Mouse (Mus musculus) hindbrain, embryonic 12.5 days (tissue): ENCODE measurements around the gene Notch3. TPM values are rescaled to one million over a fixed set of nuclear protein-coding genes. Genes with fewer than 3 reads are reported as not detected.
"Not testable (repeated sequence)": the region's sequence is repeated elsewhere in the genome, so short reads cannot be mapped to it uniquely, and the experiment has no call there.

Experiments used
- ATAC-seq: fragments of 200-750 bp; cut with Nextera tagmentation; 2 replicates; pipeline ENCODE4 v1.8.0; 2017; ENCODE audit warnings: moderate TSS enrichment; ENCODE audit not compliant: low FRiP score
- H3K27ac ChIP-seq: fragments of 300-500 bp; sonication (generic); 2 replicates; pipeline ENCODE4 v1.5.1; 2016; ENCODE audit warnings: mild to moderate bottlenecking
- H3K27me3 ChIP-seq: fragments of 300-500 bp; sonication (generic); 2 replicates; pipeline ENCODE4 v1.6.1; 2016; ENCODE audit warnings: mild to moderate bottlenecking
- H3K36me3 ChIP-seq: fragments of 300-500 bp; sonication (generic); 2 replicates; pipeline ENCODE4 v1.6.1; 2016; ENCODE audit warnings: mild to moderate bottlenecking
- H3K4me1 ChIP-seq: fragments of 300-500 bp; sonication (generic); 2 replicates; pipeline ENCODE4 v1.6.1; 2016
- H3K4me2 ChIP-seq: fragments of 300-500 bp; sonication (generic); replicated peaks from 2 replicates; pipeline ENCODE4 v1.6.1; 2016; ENCODE audit warnings: mild to moderate bottlenecking
- H3K4me3 ChIP-seq: fragments of 300-500 bp; sonication (generic); 2 replicates; pipeline ENCODE4 v1.5.1; 2016; ENCODE audit warnings: mild to moderate bottlenecking
- H3K9ac ChIP-seq: fragments of 300-500 bp; sonication (generic); 2 replicates; pipeline ENCODE4 v1.6.1; 2016; ENCODE audit warnings: mild to moderate bottlenecking, moderate library complexity
- H3K9me3 ChIP-seq: fragments of 300-500 bp; sonication (generic); replicated peaks from 2 replicates; pipeline ENCODE4 v1.6.1; 2016; ENCODE audit warnings: mild to moderate bottlenecking
- WGBS: fragments of 180-500 bp; shearing (Covaris S2); methylation state at CpG from one replicate; pipeline ENCODE4 v1.1.7; 2016; 5-methylcytosine and 5-hydroxymethylcytosine counted together
- polyA plus RNA-seq: library from polyadenylated mRNA; unstranded; fragments of >200 nt; fragmentation: Nextera tagmentation; extraction: Ambion mirVana; gene quantifications from 2 replicates; pipeline ENCODE4 v1.2.1, GENCODE M21; 2016

Gene Notch3
- polyA plus RNA-seq, 1 experiment from 2014 or later: 23.6 TPM

GRCm38 (mm10) chr17:32125407-32125806 is 41.2 kb downstream of the Notch3 start:
- Histone ChIP-seq H3K9me3 (no peaks in the 10 kb centered on the region), H3K9ac (no peak overlapping the region), H3K4me1 (no peaks in the 10 kb centered on the region), H3K27me3 (no peaks in the 10 kb centered on the region), H3K4me3 (no peak overlapping the region), H3K27ac (no peak overlapping the region), H3K4me2 (no peak overlapping the region), H3K36me3 (peaks cover 65% of the 10 kb centered on the region)
- 81% methylated on average over 3 of the region's 3 CpGs for WGBS
- no peak for ATAC-seq

GRCm38 (mm10) chr17:32123545-32123944 is 43.1 kb downstream of the Notch3 start:
- WGBS: 89% methylated on average over 4 of the region's 4 CpGs
- H3K4me3 ChIP-seq: no peak overlapping the region
- no peak for ATAC-seq
- no peak overlapping the region for H3K4me2 ChIP-seq
- H3K9me3 ChIP-seq: no peaks in the 10 kb centered on the region
- H3K27ac ChIP-seq: no peak overlapping the region
- H3K4me1 ChIP-seq: peaks cover under 1% of the 10 kb centered on the region
- no peak overlapping the region for H3K9ac ChIP-seq
- no peaks in the 10 kb centered on the region for H3K27me3 ChIP-seq
- H3K36me3 ChIP-seq: peaks cover 50% of the 10 kb centered on the region

GRCm38 (mm10) chr17:32122587-32122970 is 44.1 kb downstream of the Notch3 start:
- ATAC-seq: no peak
- no peak overlapping the region for H3K9ac ChIP-seq
- H3K27ac ChIP-seq: no peak overlapping the region
- no peak overlapping the region for H3K4me3 ChIP-seq
- H3K4me2 ChIP-seq: no peak overlapping the region
- H3K27me3 ChIP-seq: no peaks in the 10 kb centered on the region
- H3K9me3 ChIP-seq: no peaks in the 10 kb centered on the region
- 87% methylated on average over 14 of the region's 14 CpGs for WGBS
- H3K4me1 ChIP-seq: peaks cover 9% of the 10 kb centered on the region
- H3K36me3 ChIP-seq: peaks cover 41% of the 10 kb centered on the region

GRCm38 (mm10) chr17:32121833-32122586 is 44.6 kb downstream of the Notch3 start:
- ATAC-seq: no peak
- WGBS: 81% methylated on average over 19 of the region's 19 CpGs
- Histone ChIP-seq H3K4me2 (no peak overlapping the region), H3K27me3 (0 out of 2 replicates have a peak, but pooled peaks cover 5% of the 10 kb centered on the region), H3K4me3 (no peak overlapping the region), H3K36me3 (peaks cover 35% of the 10 kb centered on the region), H3K9me3 (no peaks in the 10 kb centered on the region), H3K4me1 (peaks cover 9% of the 10 kb centered on the region), H3K9ac (no peak overlapping the region), H3K27ac (no peak overlapping the region)

GRCm38 (mm10) chr17:32120771-32121532 is 45.7 kb downstream of the Notch3 start:
- no peak for ATAC-seq
- WGBS: 89% methylated on average over 9 of the region's 9 CpGs
- Histone ChIP-seq H3K27me3 (peaks cover 11% of the 10 kb centered on the region; the same call in 1 of the 2 replicates), H3K4me1 (peaks cover 9% of the 10 kb centered on the region), H3K4me3 (no peak overlapping the region), H3K9me3 (no peaks in the 10 kb centered on the region), H3K27ac (no peak overlapping the region), H3K9ac (no peak overlapping the region), H3K36me3 (peaks cover 28% of the 10 kb centered on the region), H3K4me2 (no peak overlapping the region)

GRCm38 (mm10) chr17:32119196-32119595 is 47.5 kb downstream of the Notch3 start:
- no peak for ATAC-seq
- 77% methylated on average over 16 of the region's 16 CpGs for WGBS
- no peak overlapping the region for H3K27ac ChIP-seq

GRCm38 (mm10) chr17:32118484-32118883 is 48.2 kb downstream of the Notch3 start:
- Histone ChIP-seq H3K9ac (no peak overlapping the region), H3K4me2 (peak overlapping the region; percentile 38), H3K9me3 (no peaks in the 10 kb centered on the region), H3K27ac (no peak overlapping the region), H3K27me3 (peaks cover 30% of the 10 kb centered on the region), H3K36me3 (peaks cover 16% of the 10 kb centered on the region), H3K4me3 (no peak overlapping the region), H3K4me1 (peaks cover 19% of the 10 kb centered on the region)
- 19% methylated on average over 3 of the region's 3 CpGs for WGBS
- no peak for ATAC-seq

More at GRCm38 (mm10) chr17:32119196-32119595, 47.5 kb downstream of the Notch3 start:
- Histone ChIP-seq H3K9ac (no peak overlapping the region), H3K36me3 (peaks cover 23% of the 10 kb centered on the region), H3K4me3 (no peak overlapping the region), H3K4me2 (no peak overlapping the region), H3K9me3 (no peaks in the 10 kb centered on the region), H3K27me3 (peaks cover 22% of the 10 kb centered on the region), H3K4me1 (peaks cover 12% of the 10 kb centered on the region)

- Histone ChIP-seq H3K4me3 (0 out of 2 replicates have a peak overlapping the region, but pooled peaks have one; percentile 10), H3K4me2 (peak overlapping the region; percentile 38), H3K36me3 (peaks cover 15% of the 10 kb centered on the region), H3K27me3 (peaks cover 35% of the 10 kb centered on the region), H3K4me1 (peaks cover 21% of the 10 kb centered on the region)
- not testable (repeated sequence) for H3K9me3 ChIP-seq, H3K9ac ChIP-seq, H3K27ac ChIP-seq
- ATAC-seq: peak; percentile 44; the same call in 1 of the 2 replicates
- 7% methylated on average over 13 of the region's 13 CpGs for WGBS
These were observed 48.7 kb downstream of the Notch3 start for GRCm38 (mm10) chr17:32117872-32118421.

- Histone ChIP-seq H3K4me2 (no peak overlapping the region), H3K9ac (no peak overlapping the region), H3K9me3 (no peaks in the 10 kb centered on the region), H3K27ac (no peak overlapping the region), H3K4me3 (no peak overlapping the region), H3K27me3 (peaks cover 37% of the 10 kb centered on the region), H3K36me3 (peaks cover 12% of the 10 kb centered on the region), H3K4me1 (peaks cover 21% of the 10 kb centered on the region)
- ATAC-seq: peak; percentile 23; the same call in 1 of the 2 replicates
- 57% methylated on average over 5 of the region's 5 CpGs for WGBS
These were observed 49.3 kb downstream of the Notch3 start for GRCm38 (mm10) chr17:32117287-32117871.

GRCm38 (mm10) chr17:32116586-32117286 is 49.9 kb downstream of the Notch3 start:
- Histone ChIP-seq H3K9me3 (no peaks in the 10 kb centered on the region), H3K4me3 (no peak overlapping the region), H3K36me3 (peaks cover 6% of the 10 kb centered on the region; the same call in 1 of the 2 replicates), H3K27ac (no peak overlapping the region), H3K27me3 (peaks cover 37% of the 10 kb centered on the region), H3K4me1 (peaks cover 21% of the 10 kb centered on the region), H3K9ac (no peak overlapping the region), H3K4me2 (no peak overlapping the region)
- 87% methylated on average over 6 of the region's 6 CpGs for whole genome bisulfite sequencing
- ATAC-seq: no peak

- H3K36me3 ChIP-seq, ATAC-seq, H3K9me3 ChIP-seq, H3K9ac ChIP-seq, H3K27ac ChIP-seq: not testable (repeated sequence)
- peaks cover 21% of the 10 kb centered on the region for H3K4me1 ChIP-seq
- H3K27me3 ChIP-seq: peaks cover 37% of the 10 kb centered on the region
- peak overlapping the region; percentile 97 for H3K4me2 ChIP-seq
- peak overlapping the region; percentile 45; the same call in 1 of the 2 replicates for H3K4me3 ChIP-seq
- WGBS: 63% methylated on average over 5 of the region's 5 CpGs
These were observed 52.2 kb downstream of the Notch3 start for GRCm38 (mm10) chr17:32114486-32114885.
